Mouse (Mus musculus): ENCODE results near the gene Dph5. TPM values are rescaled to one million over a fixed set of nuclear protein-coding genes. Genes with fewer than 3 reads are reported as not detected.

Dph5 gene
- 8.3 and 12.3 TPM in 2 replicates for polyA plus RNA-seq (2011; ENCODE audit: insufficient read depth, insufficient read length, low replicate concordance, missing spikeins)

DNA sequence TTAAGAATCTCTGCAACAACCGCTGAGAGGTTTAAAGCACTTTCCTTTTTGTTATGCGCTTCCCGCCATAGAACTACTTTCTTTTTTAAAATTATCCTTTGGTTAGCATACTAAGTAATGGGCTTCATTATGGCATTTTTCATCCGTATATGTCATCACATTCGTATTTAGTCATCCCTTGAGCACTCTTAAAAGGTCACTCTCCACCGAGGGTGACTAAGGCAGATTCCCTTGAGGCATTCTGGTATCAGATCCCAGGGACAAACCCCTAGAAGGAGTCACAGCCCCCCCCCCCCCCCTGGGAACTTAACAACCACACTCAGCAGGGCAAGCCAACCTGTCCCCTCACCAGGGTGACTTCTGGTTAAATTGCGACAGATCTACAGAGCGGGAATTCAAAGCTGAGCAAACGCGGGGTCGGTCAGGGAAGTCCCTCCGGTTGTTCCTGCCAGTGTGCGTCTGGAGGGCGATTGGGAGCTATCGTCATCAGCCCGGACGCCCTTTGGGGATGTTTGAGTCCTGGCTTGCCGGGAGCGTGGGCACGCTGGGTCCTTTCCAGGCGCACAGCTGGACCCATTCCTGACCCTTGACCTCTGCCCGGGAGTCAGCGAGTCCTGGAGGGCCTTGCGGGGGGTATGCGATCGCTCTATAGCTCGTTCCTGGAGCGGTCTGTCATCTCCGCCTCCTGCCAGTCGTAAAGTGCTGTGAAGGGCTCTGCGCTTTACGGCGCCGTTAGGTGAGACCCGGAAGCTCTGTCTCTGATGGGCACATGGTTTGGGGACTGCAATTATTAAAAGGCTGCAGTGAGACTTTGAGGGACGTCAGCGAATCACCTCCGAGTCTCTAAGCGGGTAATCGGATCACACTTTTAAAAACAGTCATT lies at the start of gene Dph5:
Gene Dph5, plus strand, starts transcription at position 411 of the 883 bp plus-strand sequence.
- under 1% methylated on average over 40 of the region's 40 CpGs for WGBS
- TF ChIP-seq POLR2A (IDR thresholded peaks at IDR 0.05; ENCODE audit: borderline replicate concordance, control insufficient read depth, low read depth, low read length) (peak; percentile 82; the same call in 1 of the 2 replicates), CTCF (IDR thresholded peaks at IDR 0.05; ENCODE audit: control insufficient read depth, insufficient read depth, low read length) (no peak)
- Histone ChIP-seq H3K27ac (ENCODE audit: control insufficient read depth, insufficient read depth, low read depth, low read length, poor library complexity) (peak within 1 kb of the TSS; percentile 73), H3K4me1 (ENCODE audit: control insufficient read depth, insufficient read depth, low read length) (peaks cover 1% of the 10 kb centered on the region; the same call in 1 of the 2 replicates), H3K4me3 (replicated peaks; ENCODE audit: control insufficient read depth, low read depth, low read length) (peak within 1 kb of the TSS; percentile 89)

DNA sequence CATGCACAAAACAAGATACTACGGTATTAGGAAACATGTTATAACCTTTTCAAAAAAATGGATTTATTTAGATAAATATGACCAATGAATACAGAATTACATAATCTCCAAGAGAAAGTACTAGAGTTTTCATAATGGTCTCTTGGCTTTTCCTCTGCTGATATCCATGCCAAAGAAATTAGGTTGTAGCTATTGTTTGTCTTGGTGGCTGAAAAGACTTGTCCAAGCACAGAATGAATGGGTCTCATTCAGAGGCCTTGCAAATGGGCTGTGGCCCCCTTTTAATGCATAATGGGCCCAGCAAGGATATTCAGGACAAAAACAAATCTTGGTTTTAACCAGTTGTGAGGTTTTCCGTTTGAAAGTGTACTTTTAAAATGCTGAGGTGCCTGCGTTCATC lies 43.1 kb upstream of the Dph5 start:
- H3K4me3 ChIP-seq (replicated peaks; ENCODE audit: control insufficient read depth, low read depth, low read length): no peak overlapping the region
- TF ChIP-seq CTCF (IDR thresholded peaks at IDR 0.05; ENCODE audit: control insufficient read depth, insufficient read depth, low read length): no peak
- TF ChIP-seq POLR2A (IDR thresholded peaks at IDR 0.05; ENCODE audit: borderline replicate concordance, control insufficient read depth, low read depth, low read length): no peak
- no peak overlapping the region for H3K27ac ChIP-seq (ENCODE audit: control insufficient read depth, insufficient read depth, low read depth, low read length, poor library complexity)
- 73% methylated on average over 3 of the region's 3 CpGs for WGBS
- no peaks in the 10 kb centered on the region for H3K4me1 ChIP-seq (ENCODE audit: control insufficient read depth, insufficient read depth, low read length)

DNA sequence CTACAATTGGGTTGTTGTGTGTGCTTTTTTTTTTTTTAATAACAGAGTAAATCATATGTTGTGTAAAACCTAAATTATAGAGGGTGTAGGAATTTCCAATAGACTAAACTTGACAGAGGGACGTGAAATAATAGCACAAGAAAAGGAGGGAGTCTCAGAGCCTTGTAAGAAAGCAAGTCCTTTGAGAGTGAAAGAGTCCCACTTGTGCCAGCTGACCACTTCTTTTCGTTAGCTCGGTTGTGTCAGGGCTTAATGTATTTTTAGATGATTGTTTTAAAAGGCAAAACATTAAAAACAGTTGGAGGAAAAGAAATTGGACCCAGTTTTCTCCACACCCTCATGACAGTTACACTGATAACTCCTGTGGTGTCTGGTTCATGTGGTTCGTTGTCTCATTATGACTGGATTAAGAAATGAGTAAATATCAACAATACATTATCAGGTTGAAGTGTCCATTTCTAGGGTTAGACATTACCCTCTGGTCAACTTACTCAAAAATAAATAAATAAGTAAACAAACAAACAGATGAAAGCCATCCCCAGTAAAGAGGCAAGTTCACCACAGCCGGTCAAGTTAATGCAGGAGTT lies 42.5 kb upstream of the Dph5 start:
- TF ChIP-seq CTCF (IDR thresholded peaks at IDR 0.05; ENCODE audit: control insufficient read depth, insufficient read depth, low read length): no peak
- WGBS: 60% methylated on average over 5 of the region's 5 CpGs
- H3K4me3 ChIP-seq (replicated peaks; ENCODE audit: control insufficient read depth, low read depth, low read length): no peak overlapping the region
- H3K27ac ChIP-seq (ENCODE audit: control insufficient read depth, insufficient read depth, low read depth, low read length, poor library complexity): no peak overlapping the region
- no peaks in the 10 kb centered on the region for H3K4me1 ChIP-seq (ENCODE audit: control insufficient read depth, insufficient read depth, low read length)

DNA sequence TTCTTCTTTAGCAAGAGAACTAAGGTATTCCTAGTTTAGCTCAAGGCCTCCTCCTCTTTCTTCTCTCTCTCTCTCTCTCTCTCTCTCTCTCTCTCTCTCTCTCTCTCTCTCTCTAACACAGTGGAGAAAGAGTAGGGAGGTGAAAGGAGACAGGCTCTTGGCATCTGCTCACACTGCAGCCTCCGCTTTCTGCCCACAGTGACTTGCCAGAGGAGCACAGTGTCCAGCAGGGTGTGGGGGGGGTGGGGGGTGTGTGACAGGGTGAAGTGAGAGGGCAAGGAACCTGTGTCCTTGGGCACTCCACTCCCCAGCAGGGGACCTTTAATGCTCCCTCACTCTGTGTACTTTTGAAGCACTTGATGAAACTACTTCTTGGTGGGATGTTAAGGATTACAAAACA lies 41.9 kb upstream of the Dph5 start:
- Histone ChIP-seq H3K4me3 (replicated peaks; ENCODE audit: control insufficient read depth, low read depth, low read length) (no peak overlapping the region), H3K4me1 (ENCODE audit: control insufficient read depth, insufficient read depth, low read length) (no peaks in the 10 kb centered on the region), H3K27ac (ENCODE audit: control insufficient read depth, insufficient read depth, low read depth, low read length, poor library complexity) (no peak overlapping the region)
- no peak for TF ChIP-seq CTCF (IDR thresholded peaks at IDR 0.05; ENCODE audit: control insufficient read depth, insufficient read depth, low read length)
- TF ChIP-seq POLR2A (IDR thresholded peaks at IDR 0.05; ENCODE audit: borderline replicate concordance, control insufficient read depth, low read depth, low read length): no peak
- WGBS: 80% methylated on average over 1 of the region's 1 CpGs

DNA sequence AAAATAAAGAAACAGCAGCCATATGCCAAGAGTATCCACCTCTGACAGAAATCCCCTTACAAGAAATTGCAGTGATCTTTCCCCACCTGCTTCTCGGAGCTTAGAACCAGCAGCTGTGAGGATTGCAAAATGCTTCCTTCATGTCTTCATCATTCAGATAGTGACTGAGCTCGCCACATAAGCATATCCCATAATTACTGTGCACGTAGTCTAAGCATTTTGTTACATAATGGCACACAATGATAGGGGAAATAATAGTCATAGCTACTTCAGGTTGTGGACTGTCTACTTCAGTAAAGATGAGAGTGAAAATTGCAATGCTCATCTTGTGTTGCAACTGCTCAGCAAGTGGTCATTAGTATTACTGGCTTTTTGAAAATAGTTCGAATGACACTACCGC lies 41.5 kb upstream of the Dph5 start:
- Histone ChIP-seq H3K4me1 (ENCODE audit: control insufficient read depth, insufficient read depth, low read length) (no peaks in the 10 kb centered on the region), H3K27ac (ENCODE audit: control insufficient read depth, insufficient read depth, low read depth, low read length, poor library complexity) (no peak overlapping the region), H3K4me3 (replicated peaks; ENCODE audit: control insufficient read depth, low read depth, low read length) (no peak overlapping the region)
- TF ChIP-seq POLR2A (IDR thresholded peaks at IDR 0.05; ENCODE audit: borderline replicate concordance, control insufficient read depth, low read depth, low read length) (no peak), CTCF (IDR thresholded peaks at IDR 0.05; ENCODE audit: control insufficient read depth, insufficient read depth, low read length) (no peak)
- WGBS: 44% methylated on average over 5 of the region's 5 CpGs

DNA sequence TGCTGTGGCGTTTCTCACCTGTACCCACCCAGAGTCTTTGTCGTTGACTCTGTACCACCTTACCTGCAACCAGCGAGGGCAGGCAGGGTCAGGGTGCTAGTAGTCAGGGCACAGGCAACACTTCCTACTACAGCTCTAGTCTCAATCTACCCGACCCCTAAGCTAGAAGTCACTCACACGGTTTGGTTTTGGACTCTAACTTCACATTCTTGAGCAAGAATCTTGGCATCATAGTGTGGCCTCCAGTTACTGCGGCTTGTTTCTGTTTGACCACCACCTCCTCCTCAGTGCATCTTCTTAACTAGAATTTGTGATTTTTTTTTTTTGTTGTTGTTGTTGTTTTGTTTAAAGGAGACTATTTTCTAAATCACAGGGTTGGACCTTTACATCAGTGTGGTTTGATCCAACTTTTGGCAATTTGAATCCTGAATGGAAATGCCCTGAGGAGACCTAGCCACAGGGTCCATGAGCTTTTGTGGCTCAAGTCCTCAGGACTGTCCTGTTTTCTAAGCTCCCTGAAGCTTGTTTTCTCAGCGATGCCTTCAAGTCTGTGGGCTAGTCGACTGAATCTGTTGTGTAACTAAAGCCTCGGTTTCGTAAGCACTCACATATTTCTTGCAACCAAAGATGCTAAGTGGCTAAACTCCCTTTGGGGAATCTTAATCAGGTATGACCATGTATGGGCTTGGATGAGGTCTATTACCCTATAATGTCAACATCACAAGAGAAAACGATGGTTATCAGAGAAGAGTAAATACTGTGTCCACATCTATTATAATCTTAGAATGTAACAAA lies 38.8 kb upstream of the Dph5 start:
- no peaks in the 10 kb centered on the region for H3K4me1 ChIP-seq (ENCODE audit: control insufficient read depth, insufficient read depth, low read length)
- 55% methylated on average over 11 of the region's 11 CpGs for WGBS
- no peak overlapping the region for H3K27ac ChIP-seq (ENCODE audit: control insufficient read depth, insufficient read depth, low read depth, low read length, poor library complexity)
- TF ChIP-seq POLR2A (IDR thresholded peaks at IDR 0.05; ENCODE audit: borderline replicate concordance, control insufficient read depth, low read depth, low read length): no peak
- H3K4me3 ChIP-seq (replicated peaks; ENCODE audit: control insufficient read depth, low read depth, low read length): no peak overlapping the region

DNA sequence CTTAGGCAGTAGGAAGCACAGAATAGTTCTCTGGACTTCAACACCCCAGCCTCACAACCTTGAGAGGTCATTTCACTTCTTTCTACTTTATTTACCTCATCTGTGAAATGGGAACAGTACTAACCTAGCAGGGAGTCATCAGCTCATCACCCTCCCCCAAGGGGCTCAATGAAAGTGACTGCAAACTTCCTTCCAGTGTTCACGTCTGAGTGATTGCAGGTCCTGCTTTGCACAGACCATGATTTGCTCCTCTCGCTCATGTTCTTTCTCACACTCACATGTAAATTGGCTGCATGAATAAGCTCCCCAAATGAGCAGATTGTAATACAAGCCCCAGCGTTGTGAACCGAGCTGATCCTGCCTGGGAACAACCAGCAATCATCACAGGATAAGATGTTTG lies 36.7 kb upstream of the Dph5 start:
- WGBS: 67% methylated on average over 4 of the region's 4 CpGs
- Histone ChIP-seq H3K27ac (ENCODE audit: control insufficient read depth, insufficient read depth, low read depth, low read length, poor library complexity) (no peak overlapping the region), H3K4me3 (replicated peaks; ENCODE audit: control insufficient read depth, low read depth, low read length) (no peak overlapping the region), H3K4me1 (ENCODE audit: control insufficient read depth, insufficient read depth, low read length) (no peaks in the 10 kb centered on the region)
- TF ChIP-seq CTCF (IDR thresholded peaks at IDR 0.05; ENCODE audit: control insufficient read depth, insufficient read depth, low read length) (no peak), POLR2A (IDR thresholded peaks at IDR 0.05; ENCODE audit: borderline replicate concordance, control insufficient read depth, low read depth, low read length) (no peak)

DNA sequence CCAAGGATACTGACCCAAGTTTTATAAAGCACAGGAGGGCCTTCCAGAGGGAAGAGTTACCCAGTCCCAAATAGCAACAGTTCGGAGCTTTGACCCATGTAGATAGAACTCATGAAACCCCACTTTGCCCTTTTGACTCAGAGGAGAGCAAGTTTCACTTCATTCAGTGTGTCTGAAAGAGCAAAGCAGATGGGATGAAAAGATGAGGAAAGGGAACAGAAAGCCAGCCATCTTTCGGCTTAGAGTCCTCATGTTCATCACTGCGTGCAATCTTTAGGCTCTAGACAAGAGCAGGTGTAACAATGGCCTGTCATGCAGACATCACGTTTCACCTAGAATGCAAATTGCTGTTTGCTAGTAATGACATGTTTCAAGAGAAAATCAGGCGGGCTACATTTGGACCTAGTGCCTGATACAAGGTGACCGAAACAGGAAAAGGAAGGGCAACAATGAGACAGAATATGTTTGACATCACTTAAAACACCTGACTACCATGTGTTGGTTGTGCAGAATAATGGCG lies 32.9 kb upstream of the Dph5 start:
- Histone ChIP-seq H3K27ac (ENCODE audit: control insufficient read depth, insufficient read depth, low read depth, low read length, poor library complexity) (no peak overlapping the region), H3K4me3 (replicated peaks; ENCODE audit: control insufficient read depth, low read depth, low read length) (no peak overlapping the region), H3K4me1 (ENCODE audit: control insufficient read depth, insufficient read depth, low read length) (no peaks in the 10 kb centered on the region)
- WGBS: 83% methylated on average over 7 of the region's 7 CpGs
- TF ChIP-seq POLR2A (IDR thresholded peaks at IDR 0.05; ENCODE audit: borderline replicate concordance, control insufficient read depth, low read depth, low read length) (no peak), CTCF (IDR thresholded peaks at IDR 0.05; ENCODE audit: control insufficient read depth, insufficient read depth, low read length) (no peak)
